Mouse (Mus musculus) liver, adult 2 months (tissue): ENCODE data around the gene Zfp990. TPM values are rescaled to one million over a fixed set of nuclear protein-coding genes. Genes with fewer than 3 reads are reported as not detected.
A peak's percentile ranks its signal among the peaks of the same experiment; 100 is the strongest.
"Not testable (repeated sequence)": the region's sequence is repeated elsewhere in the genome, so short reads cannot be mapped to it uniquely, and the experiment has no call there.

Experiments
- DNase-seq: peaks from one replicate; pipeline ENCODE4 v3.0.0-alpha.2; 2011; ENCODE audit warnings: low read depth, low spot score; ENCODE audit errors: extremely low read depth
- H3K27ac ChIP-seq: fragments of 200-500 bp; replicated peaks from 2 replicates; pipeline ENCODE4 v1.5.1; 2012; ENCODE audit warnings: low read depth, mild to moderate bottlenecking, control low read depth, inconsistent platforms, low read length; ENCODE audit not compliant: insufficient read depth
- H3K27me3 ChIP-seq: fragments of 200-500 bp; 2 replicates; pipeline ENCODE4 v1.6.1; 2012; ENCODE audit warnings: mild to moderate bottlenecking, moderate library complexity, low read length, inconsistent platforms; ENCODE audit not compliant: control insufficient read depth, insufficient read depth
- H3K36me3 ChIP-seq: fragments of 200-500 bp; 2 replicates; pipeline ENCODE4 v1.6.1; 2012; ENCODE audit warnings: low read length, inconsistent platforms; ENCODE audit not compliant: control insufficient read depth, insufficient read depth
- H3K4me1 ChIP-seq: fragments of 200-500 bp; 2 replicates; pipeline ENCODE4 v1.6.1; 2011; ENCODE audit warnings: low read length; ENCODE audit not compliant: control insufficient read depth, insufficient read depth
- H3K4me3 ChIP-seq: fragments of 200-500 bp; 2 replicates; pipeline ENCODE4 v1.5.1; 2011; ENCODE audit warnings: low read depth, mild to moderate bottlenecking, control low read depth, low read length, moderate library complexity; ENCODE audit not compliant: insufficient read depth
- H3K79me2 ChIP-seq: fragments of 200-500 bp; 2 replicates; pipeline ENCODE4 v1.6.1; 2012; ENCODE audit warnings: inconsistent platforms, mild to moderate bottlenecking, low read length, moderate library complexity; ENCODE audit not compliant: control insufficient read depth, insufficient read depth
- H3K9ac ChIP-seq: fragments of 200-500 bp; 2 replicates; pipeline ENCODE4 v1.6.1; 2012; ENCODE audit warnings: low read depth, mild to moderate bottlenecking, control low read depth, inconsistent platforms, low read length
- CTCF ChIP-seq: fragments of 200-500 bp; IDR thresholded peaks from 2 replicates; pipeline ENCODE4 v1.5.1; 2011; ENCODE audit warnings: low read depth, low read length, control low read depth
- POLR2A ChIP-seq: fragments of 200-500 bp; IDR thresholded peaks from 2 replicates; pipeline ENCODE4 v1.6.1; 2011; ENCODE audit warnings: low read length, control low read depth; ENCODE audit not compliant: insufficient read depth; ENCODE audit errors: extremely low read depth
- WGBS: fragments of 180-500 bp; shearing (Covaris S2); methylation state at CpG from one replicate; pipeline ENCODE4 v1.1.7; 2018; 5-methylcytosine and 5-hydroxymethylcytosine counted together
- polyA plus RNA-seq: library from polyadenylated mRNA; depleted of rRNA; stranded (reverse); fragments of >200 nt; gene quantifications from 2 replicates; pipeline ENCODE4 v1.2.3, GENCODE M21; 2012
- total RNA-seq: library from RNA; depleted of rRNA; stranded (reverse); fragments of >200 nt; gene quantifications from 2 replicates; pipeline ENCODE4 v1.2.3, GENCODE M21; 2014

The Zfp990 gene
- total and polyA plus RNA-seq, 2 experiments: not detected

DNA sequence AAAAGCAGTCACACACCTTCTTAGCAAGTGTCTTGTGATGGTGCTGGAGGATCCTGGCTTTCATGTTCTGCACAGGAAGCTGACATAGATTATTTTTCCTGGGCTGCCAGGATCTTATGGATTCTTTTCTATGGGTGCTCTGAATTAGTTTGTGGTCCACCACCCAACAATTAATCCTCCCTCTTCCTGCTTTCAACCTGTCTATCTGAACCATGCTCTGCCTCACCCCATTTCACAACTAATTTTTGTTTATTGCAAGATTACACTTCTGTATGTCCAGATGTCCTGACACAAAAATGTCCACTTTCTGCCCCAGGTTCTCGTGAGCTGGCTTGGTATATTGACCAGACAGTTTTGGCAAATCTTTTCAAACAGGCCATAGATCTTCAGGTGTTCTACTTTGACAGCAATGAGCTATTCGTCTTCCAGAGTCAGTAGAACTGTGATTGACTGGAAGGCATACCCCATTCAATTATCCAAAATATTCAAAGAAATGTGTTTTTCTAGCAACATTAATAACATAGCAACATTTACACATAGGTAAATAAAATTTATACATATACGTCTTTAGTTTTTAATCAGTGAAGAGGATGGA lies 49.0 kb downstream of the Zfp990 start:
- WGBS: 34% methylated on average over 3 of the region's 3 CpGs
- no peak overlapping the region for H3K27ac ChIP-seq
- H3K9ac ChIP-seq: no peak overlapping the region
- no peak for DNase-seq
- no peaks in the 10 kb centered on the region for H3K4me1 ChIP-seq
- no peaks in the 10 kb centered on the region for H3K79me2 ChIP-seq
- no peak overlapping the region for H3K4me3 ChIP-seq
- H3K27me3 ChIP-seq: no peaks in the 10 kb centered on the region
- TF ChIP-seq POLR2A (no peak), CTCF (no peak)
- no peaks in the 10 kb centered on the region for H3K36me3 ChIP-seq

DNA sequence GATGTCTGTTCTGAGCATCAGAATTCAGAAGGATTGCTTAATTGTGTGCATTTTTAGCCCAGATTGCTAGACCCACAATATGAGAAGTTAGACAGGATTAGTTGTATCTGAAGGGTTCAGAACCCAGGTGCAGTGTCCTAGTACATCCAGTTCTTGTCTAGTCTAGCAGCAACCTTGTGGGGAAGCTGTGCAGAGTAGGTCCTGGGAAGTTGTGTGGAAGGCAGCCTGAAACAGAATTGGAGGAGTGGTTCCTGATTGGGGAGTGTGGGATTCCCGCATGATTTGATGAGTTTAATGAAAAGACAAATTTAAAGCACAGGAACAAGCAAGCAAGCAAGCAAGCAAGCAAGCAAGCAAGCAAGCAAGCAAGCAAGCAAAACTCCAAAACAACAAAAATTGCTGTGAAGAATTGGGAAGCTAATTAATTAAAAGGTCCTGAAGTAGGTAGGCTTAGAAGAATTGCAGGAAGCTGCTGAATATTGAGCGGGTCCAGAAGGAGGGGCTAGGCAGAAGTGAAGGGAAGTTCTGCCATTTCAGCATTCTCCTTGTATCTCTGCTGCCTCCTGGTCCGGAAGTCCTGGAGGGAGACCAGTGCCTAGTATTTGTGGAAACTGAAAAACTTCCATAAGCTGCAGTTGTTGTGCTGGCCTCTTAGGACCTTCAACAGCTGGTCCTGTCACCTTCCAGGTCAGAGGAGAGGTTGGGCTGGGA lies 53.7 kb downstream of the Zfp990 start:
- 58% methylated on average over 3 of the region's 3 CpGs for WGBS
- no peak for DNase-seq
- H3K4me1 ChIP-seq: no peaks in the 10 kb centered on the region
- no peaks in the 10 kb centered on the region for H3K27me3 ChIP-seq
- no peak overlapping the region for H3K27ac ChIP-seq
- H3K4me3 ChIP-seq: no peak overlapping the region
- no peaks in the 10 kb centered on the region for H3K36me3 ChIP-seq
- TF ChIP-seq POLR2A (no peak), CTCF (no peak)
- no peak overlapping the region for H3K9ac ChIP-seq
- no peaks in the 10 kb centered on the region for H3K79me2 ChIP-seq

DNA sequence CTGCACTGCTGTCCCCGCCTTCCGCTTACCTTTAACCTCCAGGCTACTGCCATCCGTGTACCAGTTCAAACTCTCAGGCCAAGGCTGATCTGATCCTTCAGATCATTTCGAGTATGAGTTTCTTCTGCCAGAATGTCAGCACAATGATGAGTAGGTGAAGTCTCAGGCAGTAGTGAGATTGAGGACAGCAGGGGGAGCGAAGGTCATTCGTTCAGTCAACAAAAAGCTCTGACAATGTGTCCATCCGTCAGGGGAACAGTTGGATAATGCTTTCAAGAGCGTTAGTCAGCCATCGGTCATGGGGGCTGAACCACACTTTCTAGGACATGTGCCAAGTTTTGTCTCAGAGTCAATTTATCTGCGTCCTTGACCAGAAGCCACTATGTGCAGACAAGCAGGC lies 59.9 kb downstream of the Zfp990 start:
- WGBS: 81% methylated on average over 7 of the region's 10 CpGs
- H3K36me3 ChIP-seq, H3K27ac ChIP-seq: not testable (repeated sequence)

DNA sequence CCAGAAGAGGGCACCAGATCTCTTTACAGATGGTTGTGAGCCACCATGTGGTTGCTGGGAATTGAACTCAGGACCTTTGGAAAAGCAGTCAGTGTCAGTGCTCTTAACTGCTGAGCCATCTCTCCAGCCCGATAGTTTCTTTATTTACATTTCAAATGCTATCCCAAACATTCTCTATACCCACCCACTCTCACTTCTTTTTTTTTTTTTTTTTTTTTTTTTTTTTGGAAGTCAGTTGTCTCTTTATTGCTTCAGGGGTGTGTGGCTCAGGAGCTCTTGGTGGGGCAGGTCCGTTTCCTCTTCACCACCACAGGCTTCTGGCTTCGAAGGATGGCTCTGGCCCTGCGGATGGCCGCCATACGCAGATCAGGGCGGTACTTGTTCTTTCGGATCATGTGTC lies 66.1 kb downstream of the Zfp990 start:
- not testable (repeated sequence) for H3K9ac ChIP-seq, H3K4me3 ChIP-seq, H3K27ac ChIP-seq, H3K79me2 ChIP-seq, DNase-seq, H3K27me3 ChIP-seq, H3K36me3 ChIP-seq, H3K4me1 ChIP-seq
- 83% methylated on average over 8 of the region's 8 CpGs for WGBS

More for the DNA sequence above, 59.9 kb downstream of the Zfp990 start:
- not testable (repeated sequence) for H3K79me2 ChIP-seq, H3K4me3 ChIP-seq, DNase-seq, H3K27me3 ChIP-seq, H3K4me1 ChIP-seq, H3K9ac ChIP-seq

DNA sequence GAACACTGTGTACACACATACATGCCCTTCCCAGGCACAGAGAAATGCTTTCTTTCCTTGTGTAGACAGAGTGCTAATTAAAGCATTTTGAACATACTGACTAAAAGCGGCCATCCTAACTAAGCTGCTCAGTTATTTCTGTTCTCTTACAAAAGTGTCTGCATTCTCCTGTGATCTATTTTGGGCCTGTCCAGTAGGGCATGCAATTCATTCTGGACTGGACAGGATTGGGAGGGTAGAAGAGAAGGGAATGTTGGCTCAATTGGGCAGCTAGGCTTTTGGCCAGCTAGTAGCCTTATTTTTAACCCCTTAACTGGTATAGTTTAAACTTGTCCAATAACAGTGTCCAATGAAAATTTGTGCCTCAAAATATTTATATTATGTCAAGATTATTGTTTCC lies 69.8 kb downstream of the Zfp990 start:
- not testable (repeated sequence) for H3K9ac ChIP-seq, DNase-seq, H3K36me3 ChIP-seq, H3K27ac ChIP-seq, H3K27me3 ChIP-seq, H3K79me2 ChIP-seq, H3K4me3 ChIP-seq, H3K4me1 ChIP-seq
- 89% methylated on average over 1 of the region's 1 CpGs for WGBS

DNA sequence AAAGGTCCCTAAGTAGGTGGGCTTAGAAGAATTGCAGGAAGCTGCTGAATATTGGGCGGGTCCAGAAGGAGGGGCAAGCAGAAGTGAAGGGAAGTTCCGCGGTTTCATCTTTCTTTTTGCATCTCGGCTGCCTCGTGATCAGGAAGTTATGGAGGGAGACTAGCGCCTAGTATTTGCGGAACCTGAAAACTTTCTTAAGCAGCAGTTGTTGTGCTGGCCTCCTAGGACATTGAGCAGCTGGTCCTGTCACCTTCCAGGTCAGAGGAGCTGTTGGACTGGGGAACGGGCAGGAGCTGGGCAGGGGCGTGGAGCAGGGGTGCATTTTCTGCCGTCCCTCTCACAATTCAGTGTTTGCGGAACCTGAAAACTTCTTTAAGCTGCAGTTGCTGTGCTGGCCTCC lies 74.5 kb downstream of the Zfp990 start, which contains the start of gene Gm13212:
Gm13212 (plus strand) TSS at position 89 of the 400 bp plus-strand sequence.
- H3K4me1 ChIP-seq, H3K27ac ChIP-seq, H3K79me2 ChIP-seq, H3K9ac ChIP-seq, H3K27me3 ChIP-seq, H3K36me3 ChIP-seq: not testable (repeated sequence)
- H3K4me3 ChIP-seq: peak within 1 kb of the TSS; percentile 31; the same call in 1 of the 2 replicates
- peak; percentile 19 for DNase-seq
- WGBS: 18% methylated on average over 11 of the region's 11 CpGs

DNA sequence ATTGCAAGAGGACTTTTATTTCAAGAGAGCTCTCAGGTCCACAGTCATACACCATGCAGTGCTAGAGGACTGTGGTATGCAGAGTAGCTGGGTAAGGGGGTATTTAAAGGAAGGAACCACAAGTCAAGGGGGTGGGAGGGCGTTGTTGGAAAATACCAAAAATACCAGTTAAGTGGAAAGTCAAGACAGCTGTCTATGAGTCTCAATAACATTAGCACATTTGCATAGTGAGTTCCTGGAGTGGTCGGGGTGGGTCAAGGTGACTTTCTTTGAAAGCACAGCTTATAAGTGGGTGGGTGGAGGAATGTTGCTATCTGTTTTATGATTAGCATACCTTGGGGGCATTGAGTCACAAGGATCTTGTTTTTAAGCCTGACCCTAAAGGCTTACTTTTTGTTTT lies 75.5 kb downstream of the Zfp990 start:
- not testable (repeated sequence) for H3K36me3 ChIP-seq, H3K27me3 ChIP-seq, H3K4me3 ChIP-seq, H3K4me1 ChIP-seq, H3K79me2 ChIP-seq, H3K27ac ChIP-seq, H3K9ac ChIP-seq, DNase-seq
- 82% methylated on average over 2 of the region's 2 CpGs for WGBS
